Mouse (Mus musculus) embryonic facial prominence, embryonic 13.5 days (tissue): Measurements from ENCODE around the gene Nmnat3. TPM values are rescaled to one million over a fixed set of nuclear protein-coding genes. Genes with fewer than 3 reads are reported as not detected.
"Not testable (repeated sequence)": the region's sequence is repeated elsewhere in the genome, so short reads cannot be mapped to it uniquely, and the experiment has no call there.

Experiments used
- ATAC-seq: fragments of 200-750 bp; cut with Nextera tagmentation; 2 replicates; pipeline ENCODE4 v1.8.0; 2017; ENCODE audit warnings: low read depth; ENCODE audit not compliant: insufficient number of reproducible peaks, insufficient read depth, low FRiP score, low TSS enrichment
- H3K27ac ChIP-seq: fragments of 300-500 bp; sonication (generic); 2 replicates; pipeline ENCODE4 v1.5.1; 2015; ENCODE audit warnings: moderate library complexity, mild to moderate bottlenecking, inconsistent platforms
- H3K27me3 ChIP-seq: fragments of 300-500 bp; sonication (generic); 2 replicates; pipeline ENCODE4 v1.6.1; 2015; ENCODE audit warnings: mild to moderate bottlenecking, inconsistent platforms
- H3K36me3 ChIP-seq: fragments of 300-500 bp; sonication (generic); 2 replicates; pipeline ENCODE4 v1.6.1; 2015; ENCODE audit warnings: mild to moderate bottlenecking, inconsistent platforms
- H3K4me1 ChIP-seq: fragments of 300-500 bp; sonication (generic); 2 replicates; pipeline ENCODE4 v1.6.1; 2015; ENCODE audit warnings: inconsistent platforms
- H3K4me2 ChIP-seq: fragments of 300-500 bp; sonication (generic); 2 replicates; pipeline ENCODE4 v1.6.1; 2015; ENCODE audit warnings: moderate library complexity, mild to moderate bottlenecking, inconsistent platforms
- H3K4me3 ChIP-seq: fragments of 300-500 bp; sonication (generic); 2 replicates; pipeline ENCODE4 v1.5.1; 2015; ENCODE audit warnings: mild to moderate bottlenecking, inconsistent platforms
- H3K9ac ChIP-seq: fragments of 300-500 bp; sonication (generic); 2 replicates; pipeline ENCODE4 v1.6.1; 2015; ENCODE audit warnings: mild to moderate bottlenecking, inconsistent platforms
- H3K9me3 ChIP-seq: fragments of 300-500 bp; sonication (generic); 2 replicates; pipeline ENCODE4 v1.6.1; 2016; ENCODE audit warnings: inconsistent platforms
- WGBS: fragments of 180-500 bp; shearing (Covaris S2); methylation state at CpG from one replicate; pipeline ENCODE4 v1.1.7; 2015; ENCODE audit warnings: mixed read lengths; 5-methylcytosine and 5-hydroxymethylcytosine counted together
- polyA plus RNA-seq: library from polyadenylated mRNA; unstranded; fragments of >200 nt; fragmentation: Nextera tagmentation; extraction: Ambion mirVana; gene quantifications from 2 replicates; pipeline ENCODE4 v1.2.1, GENCODE M21; 2015

Gene Nmnat3
- 6.3 and 6.7 TPM in 2 replicates for polyA plus RNA-seq

DNA sequence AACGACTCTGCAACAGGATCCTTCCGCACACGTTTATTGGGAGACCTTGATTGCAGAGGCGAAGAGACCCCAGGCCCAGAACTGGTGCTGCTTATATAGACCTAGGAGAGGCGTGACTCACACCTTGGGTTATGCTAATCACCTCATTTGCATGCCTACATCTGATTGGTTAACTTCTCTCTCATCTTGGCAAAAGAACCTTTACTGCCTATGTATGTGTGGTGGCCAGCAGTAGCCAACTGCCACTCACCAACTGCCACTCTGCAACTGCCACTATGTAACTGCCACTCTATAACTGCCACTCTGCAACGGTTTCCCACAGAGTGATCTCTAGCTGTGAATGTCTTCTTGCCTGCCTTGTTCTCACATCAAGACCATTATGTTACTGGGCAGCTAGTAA, at the start of gene Nmnat3:
Gene Nmnat3 (plus strand): TSS at position 301 of the 400 bp plus-strand sequence.
- H3K36me3 ChIP-seq, H3K4me3 ChIP-seq, H3K9ac ChIP-seq, H3K27me3 ChIP-seq, H3K4me1 ChIP-seq, H3K9me3 ChIP-seq, ATAC-seq, H3K27ac ChIP-seq, H3K4me2 ChIP-seq: not testable (repeated sequence)
- WGBS = 74% methylated on average over 6 of the region's 6 CpGs

DNA sequence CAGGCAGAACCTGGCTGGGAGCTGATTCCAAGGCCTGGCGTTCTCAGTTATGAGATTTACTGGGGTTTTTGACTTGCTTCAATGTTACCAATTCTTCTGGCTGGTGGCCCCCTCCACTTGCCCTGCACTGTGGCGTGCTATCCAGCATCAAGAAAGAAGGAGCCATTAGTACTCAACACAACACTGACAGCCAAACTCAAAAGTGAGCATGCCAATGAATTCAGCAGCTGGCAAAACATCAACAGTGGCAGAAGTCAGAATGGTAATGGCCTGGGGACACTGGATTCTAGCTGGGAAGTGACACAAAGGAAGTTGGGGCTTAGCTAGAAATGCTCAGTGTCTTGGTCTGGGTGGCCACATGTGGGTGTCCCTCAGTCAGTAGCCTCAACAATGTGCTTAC, 43.8 kb upstream of the Nmnat3 start:
- Histone ChIP-seq H3K4me2 (no peak overlapping the region), H3K4me1 (no peaks in the 10 kb centered on the region), H3K4me3 (no peak overlapping the region), H3K27ac (no peak overlapping the region), H3K36me3 (no peaks in the 10 kb centered on the region), H3K9me3 (no peaks in the 10 kb centered on the region), H3K27me3 (no peaks in the 10 kb centered on the region), H3K9ac (no peak overlapping the region)
- WGBS = 88% methylated on average over 2 of the region's 2 CpGs
- no peak for ATAC-seq

DNA sequence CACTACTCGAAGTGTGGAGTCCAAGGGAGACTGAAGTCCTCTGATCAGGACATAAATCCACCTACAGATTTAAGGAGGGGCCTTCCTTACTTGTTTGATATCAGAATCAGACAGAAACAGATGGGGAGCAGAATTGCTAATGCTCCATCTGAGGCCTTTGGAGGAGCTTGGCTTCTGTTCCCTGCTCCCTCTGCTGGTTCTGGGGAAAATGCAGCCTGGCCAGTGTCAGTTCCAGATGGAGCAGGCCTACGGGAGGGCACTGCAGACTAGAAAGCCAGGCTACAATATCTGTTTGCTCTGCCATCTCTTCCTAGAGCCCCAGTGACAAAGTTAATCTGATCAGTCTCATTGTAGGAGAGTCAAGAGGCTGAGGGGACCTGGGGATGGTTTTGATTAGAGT, 43.0 kb upstream of the Nmnat3 start:
- 36% methylated on average over 2 of the region's 2 CpGs for WGBS
- no peak overlapping the region for H3K9ac ChIP-seq
- H3K4me3 ChIP-seq = no peak overlapping the region
- no peak for ATAC-seq
- H3K9me3 ChIP-seq = no peaks in the 10 kb centered on the region
- no peaks in the 10 kb centered on the region for H3K4me1 ChIP-seq
- H3K4me2 ChIP-seq = no peak overlapping the region
- no peak overlapping the region for H3K27ac ChIP-seq
- no peaks in the 10 kb centered on the region for H3K27me3 ChIP-seq
- H3K36me3 ChIP-seq = no peaks in the 10 kb centered on the region

DNA sequence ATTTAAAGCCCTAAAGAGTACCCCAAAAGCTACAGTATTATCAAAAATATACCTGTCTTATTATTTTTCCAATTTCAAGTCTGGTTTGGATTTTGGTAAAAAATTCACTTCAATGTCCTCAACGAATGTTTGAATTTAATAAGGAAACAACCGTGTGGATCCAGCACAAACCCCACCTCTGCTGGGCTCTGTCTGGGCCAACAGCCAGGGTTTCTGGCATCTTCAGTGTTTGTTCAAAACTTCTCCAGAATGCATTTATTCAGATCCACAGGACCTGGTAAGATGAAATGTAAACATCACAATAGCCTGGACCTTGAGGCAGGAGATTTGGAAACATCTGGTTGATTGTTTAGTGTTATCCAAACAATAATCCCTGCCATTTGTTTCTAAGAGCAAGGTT, 42.0 kb upstream of the Nmnat3 start:
- 55% methylated on average over 2 of the region's 2 CpGs for WGBS
- Histone ChIP-seq H3K27me3 (no peaks in the 10 kb centered on the region), H3K4me1 (no peaks in the 10 kb centered on the region), H3K4me3 (no peak overlapping the region), H3K36me3 (no peaks in the 10 kb centered on the region), H3K9me3 (no peaks in the 10 kb centered on the region), H3K27ac (no peak overlapping the region), H3K9ac (no peak overlapping the region), H3K4me2 (no peak overlapping the region)
- no peak for ATAC-seq

DNA sequence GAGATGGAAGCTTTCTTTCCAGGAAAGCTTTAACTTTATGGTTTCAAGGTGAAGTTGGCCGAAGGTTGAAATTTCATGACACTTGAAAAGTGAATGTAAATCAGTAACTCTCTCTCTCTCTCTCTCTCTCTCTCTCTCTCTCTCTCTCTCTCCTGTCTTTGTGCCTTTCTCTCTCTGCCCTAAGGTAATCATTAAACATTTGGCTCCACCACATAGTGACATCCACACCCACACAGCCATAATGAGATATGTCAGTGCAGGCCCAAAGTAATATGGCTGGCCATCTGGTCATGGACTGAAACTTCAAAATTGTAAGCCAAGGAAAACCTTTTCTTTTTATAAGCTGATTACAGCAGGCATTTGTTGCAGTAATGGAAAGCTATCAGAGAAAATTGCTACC, 40.9 kb upstream of the Nmnat3 start:
- Histone ChIP-seq H3K9ac (no peak overlapping the region), H3K36me3 (no peaks in the 10 kb centered on the region), H3K27ac (no peak overlapping the region), H3K4me2 (no peak overlapping the region), H3K4me1 (no peaks in the 10 kb centered on the region), H3K9me3 (no peaks in the 10 kb centered on the region), H3K4me3 (no peak overlapping the region), H3K27me3 (no peaks in the 10 kb centered on the region)
- WGBS = 84% methylated on average over 1 of the region's 1 CpGs
- ATAC-seq = no peak

DNA sequence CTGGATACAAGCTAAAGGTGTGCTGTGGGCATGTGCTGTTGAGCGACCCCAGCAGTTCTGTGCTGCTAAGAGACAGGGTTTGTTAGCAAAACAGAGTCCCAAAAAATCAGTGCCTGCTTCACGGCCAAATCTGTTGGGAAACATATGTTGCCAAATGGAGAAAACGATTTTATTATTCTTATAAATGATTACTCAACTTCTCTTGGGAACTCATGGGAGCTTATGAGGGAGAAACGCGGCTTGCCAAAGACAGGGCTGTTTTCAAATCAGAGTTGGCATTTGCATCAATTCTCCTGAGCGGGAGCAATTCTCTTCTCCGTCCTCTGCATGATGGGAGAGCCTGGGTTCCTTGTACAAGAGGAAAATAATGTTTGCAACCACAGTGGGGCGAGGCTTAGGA, 27.0 kb upstream of the Nmnat3 start:
- WGBS = 75% methylated on average over 8 of the region's 8 CpGs

DNA sequence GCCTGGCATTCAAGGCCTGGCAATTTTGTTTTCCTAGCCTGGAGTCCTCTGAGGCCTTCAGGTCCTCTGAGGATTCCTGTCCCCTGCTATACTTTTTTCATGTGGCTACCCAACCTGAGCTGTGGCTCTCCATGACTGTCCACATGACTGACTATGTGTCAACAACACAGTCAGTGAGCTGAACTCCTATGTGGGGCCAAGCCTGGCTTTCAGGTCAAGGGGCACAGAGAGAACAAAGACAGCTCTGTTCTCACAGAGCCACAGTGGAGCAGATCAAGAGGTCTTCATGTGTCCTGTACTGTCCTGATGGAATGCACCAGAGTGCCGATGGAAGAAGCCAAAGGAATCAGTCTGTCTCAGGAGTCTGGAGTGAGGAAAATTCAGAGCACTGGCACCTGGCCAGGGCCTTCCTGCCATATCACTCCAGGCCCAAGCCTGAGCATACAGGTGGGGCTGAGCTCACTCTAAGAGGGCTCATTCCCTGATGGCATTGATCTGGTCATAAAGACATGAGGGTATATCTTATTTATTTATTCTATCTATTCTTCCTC, 25.7 kb upstream of the Nmnat3 start:
- no peaks in the 10 kb centered on the region for H3K9me3 ChIP-seq
- no peak for ATAC-seq
- 8% methylated on average over 1 of the region's 1 CpGs for WGBS
- H3K4me3 ChIP-seq = no peak overlapping the region
- H3K4me1 ChIP-seq = no peaks in the 10 kb centered on the region
- no peak overlapping the region for H3K4me2 ChIP-seq
- no peak overlapping the region for H3K27ac ChIP-seq
- H3K36me3 ChIP-seq = no peaks in the 10 kb centered on the region
- H3K9ac ChIP-seq = no peak overlapping the region
- no peaks in the 10 kb centered on the region for H3K27me3 ChIP-seq

More for the DNA sequence above, 27.0 kb upstream of the Nmnat3 start:
- Histone ChIP-seq H3K9me3 (no peaks in the 10 kb centered on the region), H3K4me2 (no peak overlapping the region), H3K4me3 (no peak overlapping the region), H3K36me3 (no peaks in the 10 kb centered on the region), H3K27me3 (no peaks in the 10 kb centered on the region), H3K4me1 (no peaks in the 10 kb centered on the region), H3K27ac (no peak overlapping the region), H3K9ac (no peak overlapping the region)
- no peak for ATAC-seq

DNA sequence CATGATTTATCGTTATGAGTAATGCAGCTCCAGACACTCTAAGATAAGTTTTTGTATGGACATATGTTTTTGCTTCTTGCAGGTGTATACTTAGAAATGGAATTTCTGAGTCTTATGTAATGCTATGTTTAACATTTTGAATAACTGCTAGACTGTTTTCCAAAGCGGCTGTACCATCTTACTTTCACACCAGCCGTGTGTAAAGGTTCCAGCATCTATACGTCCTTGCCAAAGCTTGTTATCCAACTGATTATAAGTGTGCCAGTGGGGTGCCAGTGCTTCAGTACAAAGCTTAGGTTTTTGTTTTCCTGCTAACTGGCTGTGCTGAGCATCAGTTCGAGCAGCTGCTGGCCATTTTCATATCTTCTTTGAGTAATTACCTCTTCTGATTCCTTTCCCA, 22.3 kb upstream of the Nmnat3 start:
- no peaks in the 10 kb centered on the region for H3K9me3 ChIP-seq
- H3K36me3 ChIP-seq = no peaks in the 10 kb centered on the region
- ATAC-seq = no peak
- no peaks in the 10 kb centered on the region for H3K27me3 ChIP-seq
- WGBS = 76% methylated on average over 5 of the region's 5 CpGs
- H3K4me2 ChIP-seq = no peak overlapping the region
- no peak overlapping the region for H3K9ac ChIP-seq
- no peak overlapping the region for H3K4me3 ChIP-seq
- H3K4me1 ChIP-seq = no peaks in the 10 kb centered on the region
- no peak overlapping the region for H3K27ac ChIP-seq

DNA sequence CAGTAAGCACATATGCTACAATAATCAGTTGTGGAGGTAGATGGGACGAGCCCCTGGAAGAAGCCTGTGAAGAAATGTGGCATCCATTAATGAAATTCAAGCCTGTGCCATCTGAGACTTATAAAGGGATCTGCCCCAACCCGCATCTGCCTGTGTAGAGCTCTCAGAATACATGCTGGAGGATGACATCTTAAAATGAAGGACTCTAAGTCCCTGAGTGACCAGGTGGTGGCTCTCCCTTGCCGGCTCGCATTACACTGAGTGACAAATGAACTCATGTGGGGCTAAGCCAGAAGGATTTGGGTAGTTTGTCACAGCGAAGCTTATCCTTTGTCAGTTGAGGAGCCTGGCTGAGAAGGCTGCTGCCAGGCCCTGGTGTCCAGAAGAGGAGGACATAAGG, 14.5 kb upstream of the Nmnat3 start:
- Histone ChIP-seq H3K9me3 (no peaks in the 10 kb centered on the region), H3K36me3 (no peaks in the 10 kb centered on the region), H3K4me2 (no peak overlapping the region), H3K4me3 (no peak overlapping the region), H3K4me1 (peaks cover 6% of the 10 kb centered on the region; the same call in 1 of the 2 replicates), H3K27ac (no peak overlapping the region), H3K27me3 (no peaks in the 10 kb centered on the region; the same call in 1 of the 2 replicates), H3K9ac (no peak overlapping the region)
- no peak for ATAC-seq
- 23% methylated on average over 5 of the region's 5 CpGs for WGBS

DNA sequence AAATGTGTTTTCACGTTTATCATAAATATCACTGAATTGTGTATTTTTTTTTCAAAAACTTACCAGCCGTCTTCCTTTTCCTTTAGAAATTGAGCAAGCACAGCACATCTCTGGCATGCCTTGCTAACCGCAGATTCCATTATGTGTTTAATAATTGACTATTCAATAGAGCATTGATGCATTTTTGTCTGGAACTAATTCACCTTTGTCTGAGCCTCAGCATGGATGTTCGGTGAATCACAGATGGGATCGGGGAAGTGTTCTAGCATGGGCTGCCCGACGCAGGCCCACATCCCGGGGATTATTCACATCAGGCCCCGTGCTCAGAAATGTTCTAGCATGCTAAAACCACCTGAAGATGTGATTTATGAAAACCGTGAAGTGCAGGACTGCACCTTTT, 12.2 kb upstream of the Nmnat3 start:
- no peak for ATAC-seq
- Histone ChIP-seq H3K36me3 (no peaks in the 10 kb centered on the region), H3K4me3 (no peak overlapping the region), H3K27ac (no peak overlapping the region), H3K4me2 (no peak overlapping the region), H3K9me3 (no peaks in the 10 kb centered on the region), H3K9ac (no peak overlapping the region), H3K4me1 (peaks cover 6% of the 10 kb centered on the region; the same call in 1 of the 2 replicates), H3K27me3 (no peaks in the 10 kb centered on the region; the same call in 1 of the 2 replicates)
- 64% methylated on average over 10 of the region's 10 CpGs for WGBS

DNA sequence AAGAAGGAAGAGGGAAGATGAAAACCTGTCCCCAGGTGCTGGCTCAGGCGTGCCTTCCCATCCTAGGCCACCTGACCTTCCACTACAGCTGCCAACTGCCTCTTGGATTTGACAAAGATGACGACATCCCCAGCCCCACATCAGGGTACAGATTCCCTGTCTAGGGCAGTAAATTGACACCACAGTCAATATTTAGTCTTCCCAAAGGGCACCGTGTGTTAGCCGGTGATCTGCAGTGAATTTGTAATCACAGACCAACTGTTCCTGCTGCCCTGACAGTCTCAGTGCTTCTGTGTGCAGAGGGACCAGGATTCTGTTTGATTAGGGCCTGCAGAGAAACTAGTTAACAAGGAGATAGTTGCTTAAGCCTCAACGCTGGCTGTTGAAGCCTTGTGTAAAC, 7.1 kb upstream of the Nmnat3 start:
- Histone ChIP-seq H3K27ac (no peak overlapping the region), H3K9me3 (no peaks in the 10 kb centered on the region), H3K27me3 (no peaks in the 10 kb centered on the region), H3K4me2 (no peak overlapping the region), H3K4me3 (no peak overlapping the region), H3K9ac (no peak overlapping the region), H3K4me1 (peaks cover 3% of the 10 kb centered on the region; the same call in 1 of the 2 replicates), H3K36me3 (no peaks in the 10 kb centered on the region)
- 60% methylated on average over 5 of the region's 5 CpGs for WGBS
- ATAC-seq = no peak

DNA sequence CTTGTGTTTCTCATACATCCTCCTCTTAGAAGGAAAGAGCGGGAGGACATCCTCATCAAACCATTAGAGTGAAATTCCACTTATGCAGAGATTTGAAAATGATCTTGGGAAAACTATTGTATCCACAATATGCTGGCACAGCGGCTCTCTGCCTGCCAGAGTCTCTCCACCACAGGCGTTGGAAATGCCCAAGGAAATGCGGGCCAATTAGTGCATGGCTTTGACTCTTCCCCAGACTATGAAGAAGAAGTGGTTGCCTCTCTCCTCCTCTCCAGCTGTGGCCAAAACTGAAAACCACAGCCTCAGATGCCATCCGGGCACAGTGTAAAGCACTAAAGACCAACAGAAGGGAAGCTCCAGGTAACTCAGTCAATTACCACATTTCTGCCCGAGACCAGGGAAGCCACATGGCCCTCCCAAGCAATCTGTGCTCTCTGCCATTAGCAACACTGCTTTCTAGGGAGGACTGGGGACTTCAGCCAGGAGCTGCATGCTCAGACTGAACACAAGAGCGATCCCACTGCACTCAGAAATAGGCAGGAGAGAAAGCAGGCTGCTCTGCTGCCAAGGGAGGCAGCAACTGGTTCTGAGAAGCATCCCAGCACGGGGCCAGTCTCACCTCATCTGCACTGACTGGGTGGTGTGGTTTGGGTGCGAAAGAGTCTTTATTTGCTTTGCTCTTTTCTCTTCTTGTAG, 1.5 kb upstream of the Nmnat3 start:
- H3K4me2 ChIP-seq = no peak overlapping the region
- H3K4me3 ChIP-seq = no peak overlapping the region
- no peaks in the 10 kb centered on the region for H3K27me3 ChIP-seq
- H3K9me3 ChIP-seq = no peaks in the 10 kb centered on the region
- WGBS = 82% methylated on average over 9 of the region's 9 CpGs
- H3K36me3 ChIP-seq = no peaks in the 10 kb centered on the region
- no peak for ATAC-seq
- no peak overlapping the region for H3K27ac ChIP-seq
- H3K4me1 ChIP-seq = no peaks in the 10 kb centered on the region
- no peak overlapping the region for H3K9ac ChIP-seq
